ENCODE assay signal across 26 mouse cellular contexts in the genomic region with DNA sequence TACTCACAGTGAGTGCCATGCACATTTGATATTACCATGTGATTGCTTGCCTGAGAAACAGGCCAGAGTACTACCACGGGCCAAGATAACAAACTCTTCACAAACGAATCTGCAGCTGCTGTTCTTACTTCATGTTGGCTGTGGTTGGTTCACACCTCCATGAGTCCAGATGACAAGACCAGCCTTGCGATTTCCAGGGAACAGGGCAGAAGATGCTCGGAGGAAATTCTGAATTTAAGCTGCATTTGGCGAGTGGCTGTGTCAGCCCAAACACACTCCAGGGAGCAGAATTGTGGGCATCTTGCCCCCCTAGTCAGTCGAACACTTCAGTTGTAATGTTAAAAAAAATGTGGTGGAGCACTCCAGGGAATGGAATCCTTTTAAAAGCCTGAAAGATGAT. TPM values are rescaled to one million over a fixed set of nuclear protein-coding genes. Genes with fewer than 3 reads are reported as not detected.
DNase-seq lines count a peak whose midpoint lies in the region; ATAC-seq lines count a peak whose summit lies in the region.
"Had no signal": no experiment of that assay in that cellular context is flagged by ENCODE, and none has a peak within 500 bp of the region (broad histone marks: within the 10 kb centered on the region; RNA-seq: fewer than 3 reads in every experiment).

No protein-coding gene starts in this region.

- no peak overlapping the region for H3K9ac ChIP-seq in forebrain, embryonic 16.5 days (replicated peaks; ENCODE audit: low read depth, low read length)
- no peak overlapping the region for H3K9ac ChIP-seq in forebrain, embryonic 14.5 days (ENCODE audit: low read length)
- H3K9ac ChIP-seq: embryonic facial prominence, embryonic 13.5 days; embryonic facial prominence, embryonic 15.5 days; forebrain, embryonic 13.5 days had no signal

- no peaks in the 10 kb centered on the region for H3K27me3 ChIP-seq in forebrain, embryonic 16.5 days (replicated peaks; ENCODE audit: control insufficient read depth, insufficient read depth, low read length)
- H3K27me3 ChIP-seq in forebrain, embryonic 14.5 days (replicated peaks; ENCODE audit: control insufficient read depth, insufficient read depth, low read length) = no peaks in the 10 kb centered on the region
- H3K27me3 ChIP-seq: CH12.LX; embryonic facial prominence, embryonic 13.5 days; embryonic facial prominence, embryonic 15.5 days; forebrain, embryonic 13.5 days; Patski had no signal

- DNase-seq in forebrain, embryonic 14.5 days (ENCODE audit: low spot score) = no peak
- DNase-seq in frontal cortex, postnatal 10 days (ENCODE audit: low spot score in 2 of 2) = no peak
- peak; percentile 61 for DNase-seq in brain, adult 2 months (ENCODE audit: low read depth, low spot score)
- DNase-seq: adrenal gland, adult 8-10 months; adrenal gland, postnatal 14 days; adrenal gland, postnatal 36 days; B cell, adult 2 months; cerebellum, adult 11 months; cerebellum, adult 18-20 months; cerebellum, adult 8-10 months; cerebellum, adult 9-11 months; cerebellum, postnatal 14 days; cerebellum, postnatal 36 days; embryo, embryonic 11 days had no signal

- H3K4me2 ChIP-seq in forebrain, embryonic 16.5 days (ENCODE audit: low read length) = no peak overlapping the region
- no peak overlapping the region for H3K4me2 ChIP-seq in forebrain, embryonic 14.5 days (ENCODE audit: low read length)
- H3K4me2 ChIP-seq: embryonic facial prominence, embryonic 13.5 days; embryonic facial prominence, embryonic 15.5 days; forebrain, embryonic 13.5 days had no signal

- WGBS in forebrain, embryonic 16.5 days = 65% methylated on average over 6 of the region's 6 CpGs
- 74% methylated on average over 6 of the region's 6 CpGs for WGBS in forebrain, embryonic 14.5 days

- H3K4me3 ChIP-seq in forebrain, embryonic 16.5 days (replicated peaks; ENCODE audit: low read length) = no peak overlapping the region
- H3K4me3 ChIP-seq in forebrain, embryonic 14.5 days (ENCODE audit: low read depth, low read length) = no peak overlapping the region
- H3K4me3 ChIP-seq: embryonic facial prominence, embryonic 13.5 days; embryonic facial prominence, embryonic 15.5 days; erythroblast, embryonic 14.5 days; forebrain, embryonic 10.5 days; forebrain, embryonic 13.5 days had no signal

- no peaks in the 10 kb centered on the region for H3K9me3 ChIP-seq in forebrain, embryonic 16.5 days (ENCODE audit: control insufficient read depth, low read length)
- no peaks in the 10 kb centered on the region for H3K9me3 ChIP-seq in forebrain, embryonic 14.5 days (replicated peaks; ENCODE audit: control insufficient read depth, low read length)
- H3K9me3 ChIP-seq: embryonic facial prominence, embryonic 13.5 days; embryonic facial prominence, embryonic 15.5 days; forebrain, embryonic 10.5 days; forebrain, embryonic 13.5 days; G1E had no signal

- no peak overlapping the region for H3K27ac ChIP-seq in forebrain, embryonic 16.5 days (ENCODE audit: low read length)
- H3K27ac ChIP-seq in forebrain, embryonic 14.5 days (ENCODE audit: low read depth, low read length) = no peak overlapping the region
- H3K27ac ChIP-seq: embryonic facial prominence, embryonic 13.5 days; embryonic facial prominence, embryonic 15.5 days; forebrain, embryonic 10.5 days; forebrain, embryonic 13.5 days had no signal

- ATAC-seq in forebrain, embryonic 16.5 days = peak; percentile 36; the same call in 1 of the 2 replicates
- ATAC-seq in forebrain, embryonic 14.5 days = no peak
- ATAC-seq in frontal cortex, adult (ENCODE audit: low TSS enrichment) = peak; percentile 72
- ATAC-seq: activated CD4-positive, CD25-positive, alpha-beta regulatory T cell, adult 4 months; CD4-positive, CD25-positive, alpha-beta regulatory T cell, adult 4 months; forebrain, embryonic 13.5 days; Patski had no signal

- H3K4me1 ChIP-seq in forebrain, embryonic 16.5 days (replicated peaks; ENCODE audit: control insufficient read depth, insufficient read depth, low read length) = no peaks in the 10 kb centered on the region
- no peaks in the 10 kb centered on the region for H3K4me1 ChIP-seq in forebrain, embryonic 14.5 days (ENCODE audit: control insufficient read depth, insufficient read depth, low read length)
- H3K4me1 ChIP-seq: embryonic facial prominence, embryonic 13.5 days; embryonic facial prominence, embryonic 15.5 days had no signal

- no peaks in the 10 kb centered on the region for H3K36me3 ChIP-seq in forebrain, embryonic 16.5 days (ENCODE audit: control insufficient read depth, insufficient read depth)
- H3K36me3 ChIP-seq in forebrain, embryonic 14.5 days (ENCODE audit: control insufficient read depth, insufficient read depth, low read length) = no peaks in the 10 kb centered on the region
- H3K36me3 ChIP-seq: embryonic facial prominence, embryonic 13.5 days; embryonic facial prominence, embryonic 15.5 days; G1E had no signal

RNA-seq across cellular contexts. Expression of a gene that starts 18.1 kb away (rescaled TPM):
- 10.4 and 11.5 TPM in 2 replicates for polyA plus RNA-seq in forebrain, embryonic 16.5 days (2015; fragmentation: Nextera tagmentation; extraction: Ambion mirVana)
- polyA plus RNA-seq in forebrain, embryonic 14.5 days (2014; fragmentation: Nextera tagmentation; extraction: Ambion mirVana) = 4.5 and 6.9 TPM in 2 replicates
- polyA plus RNA-seq: erythroblast, embryonic 14.5 days; G1E had no signal
